Mouse (Mus musculus): ENCODE data around the gene Mccc2. TPM values are rescaled to one million over a fixed set of nuclear protein-coding genes. Genes with fewer than 3 reads are reported as not detected.
"Not testable (repeated sequence)": the region's sequence is repeated elsewhere in the genome, so short reads cannot be mapped to it uniquely, and the experiment has no call there.

Gene Mccc2
- 28.1 and 30.4 TPM in 2 replicates for polyA plus RNA-seq (2016; fragmentation: Nextera tagmentation; extraction: Ambion mirVana)

- peak within 1 kb of the TSS; percentile 78 for H3K9ac ChIP-seq
- peak within 1 kb of the TSS; percentile 71 for H3K4me3 ChIP-seq
- H3K4me1 ChIP-seq (replicated peaks), result peaks cover 13% of the 10 kb centered on the region
- 5% methylated on average over 47 of the region's 47 CpGs for WGBS
- H3K9me3 ChIP-seq (replicated peaks), result no peaks in the 10 kb centered on the region
- H3K4me2 ChIP-seq, result peak within 1 kb of the TSS; percentile 84
- H3K27ac ChIP-seq (ENCODE audit: poor library complexity, severe bottlenecking), result peak within 1 kb of the TSS; percentile 55
- H3K27me3 ChIP-seq (replicated peaks), result no peaks in the 10 kb centered on the region
- peak; percentile 100 for ATAC-seq (ENCODE audit: insufficient number of reproducible peaks, low FRiP score)
- H3K36me3 ChIP-seq, result peaks cover 5% of the 10 kb centered on the region
Observed at GRCm38 (mm10) chr13:100014906-100015895, at the start of gene Mccc2. Gene Mccc2 (minus strand): TSS chr13:100015639.

- ATAC-seq (ENCODE audit: insufficient number of reproducible peaks, low FRiP score), result no peak
- Histone ChIP-seq H3K27me3 (replicated peaks) (no peaks in the 10 kb centered on the region), H3K4me3 (no peak overlapping the region), H3K9me3 (replicated peaks) (no peaks in the 10 kb centered on the region), H3K36me3 (peaks cover 57% of the 10 kb centered on the region), H3K27ac (ENCODE audit: poor library complexity, severe bottlenecking) (no peak overlapping the region), H3K9ac (no peak overlapping the region), H3K4me1 (replicated peaks) (0 out of 2 replicates have a peak, but pooled peaks cover 2% of the 10 kb centered on the region), H3K4me2 (no peak overlapping the region)
- WGBS, result 76% methylated on average over 3 of the region's 3 CpGs
Observed at GRCm38 (mm10) chr13:100063936-100064335, 48.5 kb upstream of the Mccc2 start.

- ATAC-seq (ENCODE audit: insufficient number of reproducible peaks, low FRiP score); H3K9me3 ChIP-seq (replicated peaks); H3K27me3 ChIP-seq (replicated peaks); H3K4me1 ChIP-seq (replicated peaks); H3K4me3 ChIP-seq; H3K9ac ChIP-seq; H3K27ac ChIP-seq (ENCODE audit: poor library complexity, severe bottlenecking); H3K4me2 ChIP-seq: not testable (repeated sequence)
- 93% methylated on average over 8 of the region's 8 CpGs for WGBS
- H3K36me3 ChIP-seq, result peaks cover 81% of the 10 kb centered on the region
Observed at GRCm38 (mm10) chr13:100057738-100058137, 42.3 kb upstream of the Mccc2 start.

GRCm38 (mm10) chr13:100026013-100026412 lies 10.6 kb upstream of the Mccc2 start:
- Histone ChIP-seq H3K4me2 (no peak overlapping the region), H3K4me1 (replicated peaks) (no peaks in the 10 kb centered on the region), H3K9ac (no peak overlapping the region), H3K4me3 (no peak overlapping the region), H3K27ac (ENCODE audit: poor library complexity, severe bottlenecking) (no peak overlapping the region), H3K36me3 (peaks cover 68% of the 10 kb centered on the region), H3K9me3 (replicated peaks) (no peaks in the 10 kb centered on the region), H3K27me3 (replicated peaks) (no peaks in the 10 kb centered on the region)
- WGBS, result 90% methylated on average over 6 of the region's 6 CpGs
- no peak for ATAC-seq (ENCODE audit: insufficient number of reproducible peaks, low FRiP score)

DNA sequence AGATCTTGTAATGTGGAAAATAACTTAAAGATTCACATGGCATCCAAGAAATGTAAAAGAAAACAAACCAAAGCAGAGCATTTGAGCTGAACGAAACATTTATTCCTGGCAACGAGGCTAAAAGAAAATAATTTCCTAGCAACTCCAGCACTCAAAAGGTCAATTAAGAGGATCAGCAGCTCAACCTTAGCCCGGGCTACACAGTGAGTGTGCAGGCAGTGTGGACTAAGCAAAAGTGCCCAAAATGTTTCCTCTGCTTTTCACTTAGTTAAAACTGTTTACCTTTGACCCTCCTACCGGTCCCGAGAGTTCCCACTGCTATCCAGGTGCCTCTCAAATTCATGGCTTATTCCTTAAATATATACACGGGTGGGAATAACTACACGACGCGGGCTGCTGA lies 1.5 kb upstream of the Mccc2 start:
- WGBS, result 88% methylated on average over 9 of the region's 9 CpGs
- H3K9ac ChIP-seq, result no peak overlapping the region
- H3K27me3 ChIP-seq (replicated peaks), result no peaks in the 10 kb centered on the region
- peaks cover 14% of the 10 kb centered on the region for H3K36me3 ChIP-seq
- peaks cover 13% of the 10 kb centered on the region for H3K4me1 ChIP-seq (replicated peaks)
- no peaks in the 10 kb centered on the region for H3K9me3 ChIP-seq (replicated peaks)
- no peak overlapping the region for H3K4me2 ChIP-seq
- no peak overlapping the region for H3K4me3 ChIP-seq
- H3K27ac ChIP-seq (ENCODE audit: poor library complexity, severe bottlenecking), result no peak overlapping the region
- no peak for ATAC-seq (ENCODE audit: insufficient number of reproducible peaks, low FRiP score)

DNA sequence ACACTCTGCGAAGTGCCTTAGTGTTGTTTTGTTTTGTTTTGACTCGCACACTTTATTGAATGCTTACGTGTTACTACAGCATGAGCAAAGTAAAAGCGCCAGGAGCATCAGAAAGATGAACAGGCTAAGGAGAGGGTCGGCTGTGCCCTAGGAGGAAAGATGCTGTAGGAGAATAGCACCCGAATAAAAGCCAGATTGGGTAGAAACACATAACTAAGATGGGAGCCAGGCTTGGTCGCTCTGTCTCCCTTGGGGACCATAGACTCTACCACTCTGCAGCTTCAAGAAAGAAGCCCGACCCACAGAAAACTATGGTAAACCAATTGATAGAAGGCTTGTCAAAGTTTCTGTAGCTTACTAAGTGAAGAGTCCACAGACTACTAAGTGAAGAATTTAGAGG lies 498 bp upstream of the Mccc2 start:
- peak overlapping the region; percentile 11; the same call in 1 of the 2 replicates for H3K27ac ChIP-seq (ENCODE audit: poor library complexity, severe bottlenecking)
- ATAC-seq (ENCODE audit: insufficient number of reproducible peaks, low FRiP score), result no peak; the same call in 1 of the 2 replicates

DNA sequence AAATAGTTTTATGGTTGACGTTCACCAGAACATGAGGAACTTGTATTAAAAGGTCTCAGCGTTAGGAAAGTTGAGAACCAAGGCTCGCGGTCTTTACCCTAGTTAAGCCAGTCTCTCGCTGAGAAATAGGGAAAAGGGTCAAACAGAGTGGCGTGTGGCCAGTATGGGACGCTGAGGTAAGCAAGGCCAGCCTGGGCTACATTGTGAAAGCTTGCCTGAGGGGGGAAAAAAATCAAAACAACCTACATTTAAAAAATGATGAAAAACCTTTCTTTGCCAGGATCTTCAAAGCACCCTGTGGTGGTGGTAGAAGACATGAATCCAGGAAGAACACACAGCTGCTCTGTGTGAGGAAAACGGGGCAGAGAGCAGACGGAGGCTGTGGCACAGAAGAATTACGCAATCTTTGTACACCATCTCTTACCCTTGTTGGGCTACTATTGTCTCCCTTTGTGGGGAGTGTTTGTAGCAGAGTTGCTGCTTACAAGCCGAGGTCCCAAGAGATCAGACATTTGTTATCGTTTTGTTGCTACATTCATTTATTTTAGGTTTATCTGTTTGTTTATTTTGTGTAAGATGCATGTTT lies 9.4 kb downstream of the Mccc2 start:
- WGBS, result 85% methylated on average over 12 of the region's 12 CpGs
- Histone ChIP-seq H3K27me3 (replicated peaks) (no peaks in the 10 kb centered on the region), H3K4me2 (no peak overlapping the region), H3K4me1 (replicated peaks) (peaks cover 7% of the 10 kb centered on the region), H3K36me3 (no peaks in the 10 kb centered on the region), H3K4me3 (no peak overlapping the region), H3K9me3 (replicated peaks) (no peaks in the 10 kb centered on the region), H3K27ac (ENCODE audit: poor library complexity, severe bottlenecking) (no peak overlapping the region), H3K9ac (no peak overlapping the region)
- no peak for ATAC-seq (ENCODE audit: insufficient number of reproducible peaks, low FRiP score)

More for the DNA sequence above, 498 bp upstream of the Mccc2 start:
- H3K4me1 ChIP-seq (replicated peaks), result peaks cover 13% of the 10 kb centered on the region
- H3K27me3 ChIP-seq (replicated peaks), result no peaks in the 10 kb centered on the region
- H3K4me2 ChIP-seq, result peak overlapping the region; percentile 84
- H3K9me3 ChIP-seq (replicated peaks), result no peaks in the 10 kb centered on the region
- WGBS, result 11% methylated on average over 8 of the region's 8 CpGs
- H3K36me3 ChIP-seq, result peaks cover 10% of the 10 kb centered on the region
- peak overlapping the region; percentile 71 for H3K4me3 ChIP-seq
- H3K9ac ChIP-seq, result peak overlapping the region; percentile 69

DNA sequence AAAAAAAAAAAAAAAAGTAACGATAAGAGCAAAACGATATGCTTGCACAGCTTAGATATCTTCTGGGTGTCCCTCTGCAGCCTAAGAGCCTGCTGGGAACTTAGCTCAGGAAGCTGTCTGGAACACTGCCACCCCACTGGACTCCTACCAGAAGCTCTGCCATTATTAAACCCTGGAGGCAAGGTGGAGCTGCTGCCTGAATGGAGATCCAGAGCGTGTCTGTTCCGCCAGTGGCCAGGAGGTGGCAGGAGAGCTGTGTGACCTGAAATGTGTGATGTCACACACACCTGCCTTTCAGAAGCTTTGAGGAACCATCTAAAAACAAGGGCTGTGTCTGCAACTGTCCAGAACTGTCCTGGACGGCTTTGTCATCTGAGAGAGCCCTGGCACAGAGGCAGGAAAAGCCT lies 13.6 kb downstream of the Mccc2 start:
- 34% methylated on average over 5 of the region's 5 CpGs for WGBS

DNA sequence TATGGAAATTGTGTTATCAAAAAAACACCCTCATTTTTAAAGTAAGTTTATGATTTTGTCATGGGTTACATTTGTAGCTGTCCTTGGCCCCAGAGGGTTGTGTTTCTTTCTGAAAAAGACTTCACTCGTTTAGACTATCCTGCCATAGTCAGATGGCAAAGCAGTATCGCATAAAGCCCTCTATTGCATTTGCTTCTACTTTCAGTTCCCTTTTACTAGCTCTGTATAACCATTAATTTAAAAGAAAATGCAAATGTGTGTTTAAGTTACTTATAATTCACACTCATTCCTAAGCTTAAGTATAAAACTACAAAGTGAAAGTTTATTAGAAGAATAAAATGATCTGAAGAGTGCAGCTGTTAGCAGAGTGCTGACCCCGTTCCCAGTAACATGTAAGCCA lies 16.4 kb downstream of the Mccc2 start:
- no peaks in the 10 kb centered on the region for H3K27me3 ChIP-seq (replicated peaks)
- 85% methylated on average over 3 of the region's 3 CpGs for WGBS
- no peak for ATAC-seq (ENCODE audit: insufficient number of reproducible peaks, low FRiP score)
- no peak overlapping the region for H3K4me3 ChIP-seq
- H3K9ac ChIP-seq, result no peak overlapping the region
- no peaks in the 10 kb centered on the region for H3K9me3 ChIP-seq (replicated peaks)
- H3K4me1 ChIP-seq (replicated peaks), result peaks cover 4% of the 10 kb centered on the region
- no peak overlapping the region for H3K4me2 ChIP-seq
- H3K27ac ChIP-seq (ENCODE audit: poor library complexity, severe bottlenecking), result no peak overlapping the region
- no peaks in the 10 kb centered on the region for H3K36me3 ChIP-seq

More for the DNA sequence above, 13.6 kb downstream of the Mccc2 start:
- H3K36me3 ChIP-seq, result no peaks in the 10 kb centered on the region
- 0 out of 2 replicates have a peak overlapping the region, but pooled peaks have one; percentile 10 for H3K9ac ChIP-seq
- no peak overlapping the region for H3K4me2 ChIP-seq
- no peaks in the 10 kb centered on the region for H3K9me3 ChIP-seq (replicated peaks)
- no peak overlapping the region for H3K4me3 ChIP-seq
- peaks cover 4% of the 10 kb centered on the region for H3K4me1 ChIP-seq (replicated peaks)
- peak; percentile 42; the same call in 1 of the 2 replicates for ATAC-seq (ENCODE audit: insufficient number of reproducible peaks, low FRiP score)
- no peaks in the 10 kb centered on the region for H3K27me3 ChIP-seq (replicated peaks)
- H3K27ac ChIP-seq (ENCODE audit: poor library complexity, severe bottlenecking), result no peak overlapping the region

DNA sequence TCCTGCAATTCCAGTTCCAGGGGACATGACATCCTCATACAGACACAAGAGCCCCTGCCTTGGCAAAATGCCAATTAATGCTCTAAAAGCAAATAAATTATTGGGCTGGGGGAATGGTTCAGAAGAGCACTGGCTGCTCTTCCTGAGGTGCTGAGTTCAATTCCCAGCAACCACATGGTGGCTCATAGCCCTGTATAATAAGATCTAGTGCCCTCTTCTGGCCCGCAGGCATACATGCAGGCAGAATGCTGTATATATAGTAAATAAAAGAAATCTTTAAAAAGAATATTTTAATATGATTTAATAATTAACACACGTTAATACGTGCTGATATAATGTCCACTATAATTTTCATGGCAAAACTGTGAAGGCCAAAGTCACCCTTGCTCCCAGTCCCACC lies 17.3 kb downstream of the Mccc2 start:
- no peak overlapping the region for H3K9ac ChIP-seq
- no peak overlapping the region for H3K27ac ChIP-seq (ENCODE audit: poor library complexity, severe bottlenecking)
- peaks cover 4% of the 10 kb centered on the region for H3K4me1 ChIP-seq (replicated peaks)
- H3K4me3 ChIP-seq, result no peak overlapping the region
- no peaks in the 10 kb centered on the region for H3K9me3 ChIP-seq (replicated peaks)
- ATAC-seq (ENCODE audit: insufficient number of reproducible peaks, low FRiP score), result no peak
- WGBS, result 75% methylated on average over 3 of the region's 3 CpGs
- H3K4me2 ChIP-seq, result no peak overlapping the region
- H3K27me3 ChIP-seq (replicated peaks), result no peaks in the 10 kb centered on the region
- H3K36me3 ChIP-seq, result no peaks in the 10 kb centered on the region

GRCm38 (mm10) chr13:99989592-99989991 lies 25.8 kb downstream of the Mccc2 start:
- Histone ChIP-seq H3K4me3 (no peak overlapping the region), H3K9me3 (replicated peaks) (no peaks in the 10 kb centered on the region), H3K27ac (ENCODE audit: poor library complexity, severe bottlenecking) (no peak overlapping the region), H3K27me3 (replicated peaks) (no peaks in the 10 kb centered on the region), H3K36me3 (peaks cover 27% of the 10 kb centered on the region; the same call in 1 of the 2 replicates), H3K4me1 (replicated peaks) (no peaks in the 10 kb centered on the region), H3K4me2 (no peak overlapping the region), H3K9ac (no peak overlapping the region)
- WGBS, result 90% methylated on average over 4 of the region's 4 CpGs
- no peak for ATAC-seq (ENCODE audit: insufficient number of reproducible peaks, low FRiP score)
